Mouse (Mus musculus): ENCODE data around the gene Mindy2. TPM values are rescaled to one million over a fixed set of nuclear protein-coding genes. Genes with fewer than 3 reads are reported as not detected.

Mindy2 gene
- 6.2 and 6.7 TPM in 2 replicates for polyA plus RNA-seq (2012; rRNA removed)

GRCm38 (mm10) chr9:70657013-70657967 lies at the start of gene Mindy2:
Gene Mindy2, minus strand, starts transcription at chr9:70657174.

GRCm38 (mm10) chr9:70678682-70679131 lies 21.7 kb upstream of the Mindy2 start, which contains the start of gene Adam10:
Gene Adam10, plus strand, starts transcription at chr9:70678997.

GRCm38 (mm10) chr9:70656130-70657007 lies 605 bp downstream of the Mindy2 start, which contains the start of gene Gm10642:
Gene Gm10642, plus strand, starts transcription at chr9:70656251.

Other genes starting within 250 kb of the Mindy2 start
- 58.8 and 60.3 TPM in 2 replicates for gene Ccnb2, start 235.6 kb downstream of the Mindy2 start, polyA plus RNA-seq (2012; rRNA removed)
- 8.9 and 10.9 TPM in 2 replicates for gene Rnf111, start 153.4 kb downstream of the Mindy2 start, polyA plus RNA-seq (2012; rRNA removed)
- gene Sltm, start 114.4 kb downstream of the Mindy2 start, polyA plus RNA-seq (2012; rRNA removed), result 12.4 and 14.6 TPM in 2 replicates
- 1.8 and 4.6 TPM in 2 replicates for gene Gm10642, start 923 bp downstream of the Mindy2 start, polyA plus RNA-seq (2012; rRNA removed)
- gene Adam10, start 21.8 kb upstream of the Mindy2 start, polyA plus RNA-seq (2012; rRNA removed), result 23.3 and 23.6 TPM in 2 replicates